Mouse (Mus musculus) bone marrow, adult 2 months (tissue): ENCODE results near the gene Tnnc1. TPM values are rescaled to one million over a fixed set of nuclear protein-coding genes. Genes with fewer than 3 reads are reported as not detected.

Experiments
- H3K27ac ChIP-seq: fragments of 200-500 bp; 2 replicates; pipeline ENCODE4 v1.5.1; 2012; ENCODE audit warnings: low read depth, mild to moderate bottlenecking, control low read depth, inconsistent platforms, low read length; ENCODE audit not compliant: control insufficient read depth, poor library complexity, insufficient read depth
- H3K4me1 ChIP-seq: fragments of 200-500 bp; 2 replicates; pipeline ENCODE4 v1.6.1; 2011; ENCODE audit warnings: low read length; ENCODE audit not compliant: control insufficient read depth, insufficient read depth
- H3K4me3 ChIP-seq: fragments of 200-500 bp; replicated peaks from 2 replicates; pipeline ENCODE3; 2011; ENCODE audit warnings: mild to moderate bottlenecking, low read depth, low read length, control low read depth; ENCODE audit not compliant: control insufficient read depth
- CTCF ChIP-seq: fragments of 200-500 bp; IDR thresholded peaks from 2 replicates; pipeline ENCODE4 v1.5.1; 2011; ENCODE audit warnings: low read length, control low read depth; ENCODE audit not compliant: control insufficient read depth, insufficient read depth
- POLR2A ChIP-seq: fragments of 200-500 bp; IDR thresholded peaks from 2 replicates; pipeline ENCODE4 v1.6.1; 2011; ENCODE audit warnings: low read depth, mild to moderate bottlenecking, control low read depth, low read length, borderline replicate concordance; ENCODE audit not compliant: control insufficient read depth
- WGBS: fragments of 180-500 bp; shearing (Covaris S2); methylation state at CpG from one replicate; pipeline ENCODE4 v1.1.7; 2018; 5-methylcytosine and 5-hydroxymethylcytosine counted together
- polyA plus RNA-seq: library from polyadenylated mRNA; stranded (reverse); fragments of >200 nt; gene quantifications from 2 replicates; pipeline ENCODE4 v1.2.4, GENCODE M21; 2011; ENCODE audit warnings: low replicate concordance; ENCODE audit not compliant: missing spikeins, insufficient read depth, insufficient read length

Tnnc1 gene
- polyA plus RNA-seq, 1 experiment = not detected

DNA sequence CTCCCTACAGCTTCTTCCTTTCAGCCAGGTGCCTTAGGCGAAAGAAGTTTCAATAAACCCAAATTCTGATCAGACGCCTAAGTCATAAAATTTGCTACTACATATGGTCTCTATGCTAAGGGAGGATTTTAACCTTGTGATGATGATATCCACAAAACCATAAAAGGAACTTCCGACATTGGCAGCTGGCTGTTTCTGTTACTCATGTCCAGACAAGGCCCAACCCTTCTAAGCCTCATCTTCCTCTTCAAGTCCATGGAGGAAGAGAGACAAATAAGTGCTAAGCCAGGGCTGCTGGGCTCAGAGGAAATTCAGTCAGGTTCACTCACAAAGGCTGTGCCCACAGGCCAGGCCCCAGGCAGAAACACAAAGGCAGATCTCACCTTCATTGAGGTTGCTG lies 18.8 kb upstream of the Tnnc1 start:
- Histone ChIP-seq H3K4me3 (no peak overlapping the region), H3K4me1 (peaks cover 4% of the 10 kb centered on the region; the same call in 1 of the 2 replicates), H3K27ac (peak overlapping the region; percentile 92)
- TF ChIP-seq POLR2A = no peak
- TF ChIP-seq CTCF = no peak
- 64% methylated on average over 3 of the region's 3 CpGs for WGBS

DNA sequence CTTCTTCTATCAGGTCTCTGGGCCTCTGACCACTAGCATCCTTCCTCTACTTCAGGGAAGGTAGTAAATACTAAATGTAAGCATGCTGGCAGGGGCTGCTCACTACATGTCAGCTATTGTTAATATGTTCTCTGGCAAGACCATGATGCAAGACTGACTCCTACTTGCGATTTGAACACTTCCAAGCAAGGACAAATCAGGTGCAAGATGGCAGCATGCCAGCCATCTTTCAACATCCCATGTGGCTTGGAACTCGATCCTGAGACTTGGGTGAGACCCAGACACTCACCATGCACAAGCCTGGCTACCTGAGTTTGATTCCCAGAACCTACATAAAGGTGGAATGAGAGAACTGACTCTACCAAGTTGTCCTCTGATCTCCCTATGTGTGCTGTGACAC lies 16.2 kb upstream of the Tnnc1 start:
- Histone ChIP-seq H3K27ac (no peak overlapping the region), H3K4me1 (peaks cover 4% of the 10 kb centered on the region; the same call in 1 of the 2 replicates), H3K4me3 (no peak overlapping the region)
- 34% methylated on average over 2 of the region's 2 CpGs for WGBS
- TF ChIP-seq CTCF = no peak
- no peak for TF ChIP-seq POLR2A

DNA sequence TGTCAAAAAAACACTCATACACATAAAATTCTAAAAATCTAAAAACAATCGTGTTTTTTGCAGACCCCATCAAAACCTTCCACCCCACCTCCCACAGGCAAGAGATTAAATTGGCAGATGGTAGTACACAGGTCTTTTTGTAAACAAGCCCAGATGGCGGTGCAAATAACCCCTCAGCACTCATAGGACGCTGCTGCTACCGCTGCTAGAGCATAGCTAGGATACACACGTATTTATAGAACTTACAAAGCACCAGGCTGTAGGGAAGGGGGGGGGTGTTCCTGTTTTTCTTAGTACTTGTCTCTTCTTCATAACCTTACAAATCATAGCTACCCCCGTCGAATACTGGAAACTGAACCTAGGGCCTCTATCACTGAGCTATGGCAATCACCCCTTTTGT lies 14.3 kb upstream of the Tnnc1 start:
- no peak overlapping the region for H3K27ac ChIP-seq
- no peak for TF ChIP-seq POLR2A
- no peak for TF ChIP-seq CTCF
- H3K4me1 ChIP-seq = peaks cover 3% of the 10 kb centered on the region; the same call in 1 of the 2 replicates
- 77% methylated on average over 7 of the region's 7 CpGs for WGBS
- no peak overlapping the region for H3K4me3 ChIP-seq

DNA sequence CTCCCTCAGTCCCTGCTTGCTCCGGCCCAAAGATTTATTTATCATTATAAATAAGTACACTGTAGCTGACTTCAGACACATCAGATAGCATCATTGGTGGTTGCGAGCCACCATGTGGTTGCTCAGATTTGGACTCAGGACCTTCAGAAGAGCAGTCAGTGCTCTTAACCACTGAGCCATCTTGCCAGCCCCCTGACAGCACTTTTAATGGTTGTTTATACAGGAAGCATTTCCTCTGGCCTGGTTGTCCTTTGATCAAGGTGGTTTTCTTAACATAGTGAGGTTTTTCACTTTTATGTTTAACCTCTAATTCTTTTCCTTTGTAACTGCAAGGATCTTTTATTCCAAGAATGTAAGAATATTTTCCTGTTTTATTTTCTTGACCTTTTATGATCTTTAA lies 13.7 kb upstream of the Tnnc1 start:
- Histone ChIP-seq H3K4me1 (peaks cover 3% of the 10 kb centered on the region; the same call in 1 of the 2 replicates), H3K4me3 (no peak overlapping the region), H3K27ac (no peak overlapping the region)
- 68% methylated on average over 2 of the region's 2 CpGs for WGBS
- TF ChIP-seq CTCF (no peak), POLR2A (no peak)

DNA sequence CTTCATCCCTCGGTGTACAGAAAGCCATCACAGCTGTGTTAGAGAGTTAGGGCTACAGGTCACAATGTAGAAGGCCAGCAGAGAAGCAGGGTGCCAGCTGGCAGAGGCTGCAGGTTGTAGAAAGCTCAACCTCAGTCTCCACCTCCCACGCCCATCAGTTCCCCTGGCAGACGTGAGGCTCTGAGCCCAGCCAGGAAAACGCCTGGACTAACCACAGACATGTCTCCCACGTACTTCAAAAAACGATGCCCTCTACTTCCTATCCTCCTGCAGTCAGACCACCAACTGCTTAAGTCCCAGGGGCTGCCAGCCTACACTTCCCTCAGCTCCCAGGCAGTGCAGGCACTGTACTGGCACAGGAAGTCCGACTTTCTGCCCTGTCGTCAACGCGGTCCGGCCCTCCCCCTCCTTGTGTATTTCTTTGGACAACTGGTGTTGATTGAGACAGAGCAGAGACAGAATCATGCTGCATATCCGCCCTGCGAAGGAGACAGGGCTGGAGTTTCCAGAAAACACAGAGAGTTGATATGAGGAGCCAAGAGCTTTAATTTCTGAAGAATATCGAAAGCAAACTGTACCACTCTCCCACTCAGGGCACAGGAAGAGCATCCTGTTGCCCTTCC lies 13.1 kb upstream of the Tnnc1 start:
- H3K4me1 ChIP-seq = no peaks in the 10 kb centered on the region; the same call in 1 of the 2 replicates
- H3K4me3 ChIP-seq = no peak overlapping the region
- WGBS = 20% methylated on average over 14 of the region's 14 CpGs
- TF ChIP-seq CTCF (no peak), POLR2A (no peak)
- peak overlapping the region; percentile 52 for H3K27ac ChIP-seq

DNA sequence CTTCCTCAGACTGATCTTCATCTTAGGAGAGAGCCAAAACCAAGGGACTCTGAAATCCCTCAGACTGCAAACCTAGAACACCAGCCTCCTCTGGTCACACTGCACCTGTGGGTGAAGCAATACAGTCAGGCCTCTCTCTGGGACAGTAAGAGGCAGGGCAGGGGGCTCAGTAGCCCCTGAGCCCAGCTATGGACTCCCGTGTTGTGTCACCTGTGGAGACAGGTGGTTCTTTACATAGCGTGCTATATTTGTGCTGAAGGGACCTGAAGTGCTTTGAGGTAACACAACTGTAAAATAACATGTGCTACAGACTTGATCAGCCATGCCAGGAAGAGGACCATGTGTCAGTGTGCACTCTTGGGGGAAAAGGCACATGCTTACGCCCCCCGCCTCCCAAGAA lies 12.6 kb upstream of the Tnnc1 start:
- Histone ChIP-seq H3K27ac (peak overlapping the region; percentile 52), H3K4me3 (no peak overlapping the region), H3K4me1 (no peaks in the 10 kb centered on the region; the same call in 1 of the 2 replicates)
- 77% methylated on average over 4 of the region's 4 CpGs for WGBS
- TF ChIP-seq CTCF = no peak

DNA sequence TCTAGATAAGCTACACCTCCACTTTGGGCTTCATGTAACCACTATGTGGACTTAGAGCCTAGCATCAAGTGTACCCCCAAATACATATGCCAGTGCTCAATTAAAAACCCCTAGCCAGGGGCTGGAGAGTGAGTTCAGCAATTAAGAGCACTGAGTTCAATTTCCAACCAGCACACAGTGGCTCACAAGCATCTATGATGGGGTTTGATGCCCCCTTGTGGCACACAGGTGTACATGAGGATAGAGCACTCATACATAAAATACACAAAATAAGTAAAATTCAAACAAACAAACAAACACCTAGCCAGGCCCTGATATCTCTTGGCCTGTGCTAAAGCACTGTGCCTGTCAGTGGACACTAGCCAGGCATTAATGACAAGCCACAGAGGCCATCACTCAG lies 12.1 kb upstream of the Tnnc1 start:
- H3K4me1 ChIP-seq = no peaks in the 10 kb centered on the region; the same call in 1 of the 2 replicates
- TF ChIP-seq CTCF (peak; percentile 55), POLR2A (no peak)

DNA sequence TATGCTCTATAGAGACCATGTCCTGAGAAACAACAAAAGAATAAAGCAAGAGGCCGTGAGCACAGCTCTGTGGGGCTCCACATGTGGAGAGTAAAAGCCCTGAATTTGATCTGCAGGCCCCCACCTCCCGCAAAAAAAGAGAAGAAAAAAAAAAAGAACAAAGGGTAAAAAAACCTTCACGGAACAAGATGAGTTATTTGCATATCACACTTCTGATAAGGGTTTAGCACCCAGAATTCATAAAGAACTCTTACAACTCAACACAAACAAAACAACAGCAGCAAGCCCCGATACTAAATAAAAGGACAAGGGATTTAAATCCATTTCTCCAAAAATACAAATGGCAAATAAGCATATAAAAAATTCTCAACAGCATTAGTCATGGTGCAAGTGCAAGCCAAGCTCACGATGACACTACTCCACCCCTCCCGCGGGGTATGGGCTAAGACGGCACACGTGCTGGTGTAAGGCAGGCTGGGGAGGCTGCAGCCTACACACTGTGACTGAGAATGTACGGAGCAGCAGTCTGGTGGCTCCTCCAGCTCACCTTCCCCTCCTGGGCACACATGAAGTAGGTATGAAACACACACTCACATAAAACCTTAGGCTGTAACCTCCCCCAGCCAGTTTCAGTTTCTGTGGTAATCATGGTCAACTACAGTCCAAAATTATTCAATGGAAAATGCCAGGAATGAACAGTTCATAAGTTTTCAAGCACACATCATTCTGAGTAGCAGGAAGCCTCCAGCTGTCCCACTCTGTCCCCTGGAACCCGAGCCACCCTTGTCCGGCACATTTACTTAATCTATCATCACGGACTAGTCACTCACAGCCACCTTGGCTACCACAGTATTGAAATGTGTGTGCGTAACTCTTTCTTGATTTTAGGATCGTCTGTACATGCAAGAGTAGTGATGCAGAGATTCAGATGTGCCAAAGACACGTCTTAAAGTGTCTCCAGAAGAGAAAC lies 10.3 kb upstream of the Tnnc1 start:
- Histone ChIP-seq H3K4me3 (no peak overlapping the region), H3K27ac (no peak overlapping the region), H3K4me1 (no peaks in the 10 kb centered on the region; the same call in 1 of the 2 replicates)
- WGBS = 67% methylated on average over 16 of the region's 16 CpGs
- no peak for TF ChIP-seq CTCF
- TF ChIP-seq POLR2A = no peak

More for the DNA sequence above, 12.1 kb upstream of the Tnnc1 start:
- H3K4me3 ChIP-seq = no peak overlapping the region
- H3K27ac ChIP-seq = no peak overlapping the region; the same call in 1 of the 2 replicates

DNA sequence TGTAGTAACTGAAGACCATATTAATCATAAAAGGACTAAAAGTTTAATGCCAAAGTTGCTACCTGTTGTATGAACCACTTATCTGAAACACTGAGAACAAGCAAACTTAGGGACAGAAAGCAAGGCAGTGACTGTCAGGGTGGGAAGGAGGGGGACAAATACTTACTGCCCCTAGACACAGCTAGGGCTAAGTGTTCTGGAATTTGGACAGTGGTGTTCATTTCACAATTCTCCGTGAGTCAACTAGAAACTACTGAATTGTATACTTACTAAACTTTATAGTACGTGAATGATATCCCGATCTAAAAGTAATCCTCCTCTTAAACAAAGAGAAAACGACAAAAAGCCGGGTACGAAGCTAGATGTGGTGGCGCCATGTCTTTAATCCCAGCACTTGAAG lies 8.5 kb upstream of the Tnnc1 start:
- Histone ChIP-seq H3K4me3 (no peak overlapping the region), H3K27ac (no peak overlapping the region), H3K4me1 (no peaks in the 10 kb centered on the region)
- no peak for TF ChIP-seq CTCF
- TF ChIP-seq POLR2A = no peak
- WGBS = 91% methylated on average over 7 of the region's 7 CpGs
